Mouse (Mus musculus) cerebellum, adult 18-20 months (tissue): ENCODE data around the gene Dld.

Experiments
- DNase-seq, 2 experiments: peaks; one replicate each; pipeline ENCODE4 v3.0.0; 2021

Gene Dld

GRCm38 (mm10) chr12:31293361-31294142 lies 57.7 kb downstream of the Dld start:
- DNase-seq: no peak

DNA sequence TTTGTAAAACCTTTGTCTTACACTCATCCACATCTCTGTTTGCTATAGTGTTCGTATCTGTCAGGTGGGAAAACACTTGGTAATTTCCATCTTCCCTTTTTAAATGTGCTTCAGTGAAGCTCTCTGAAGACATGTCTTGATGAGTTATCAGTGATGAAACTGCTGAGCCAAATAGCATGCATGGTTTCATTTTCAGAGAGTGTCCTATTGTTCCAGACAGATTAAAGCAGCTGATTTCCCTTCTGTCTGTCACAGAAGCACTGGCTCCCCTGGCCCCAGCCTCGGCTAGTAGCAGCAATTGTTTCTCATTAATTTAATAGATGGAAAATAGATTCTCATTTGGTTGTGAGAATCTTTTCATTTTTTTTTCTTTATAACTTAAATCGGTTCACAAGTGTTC lies 60.3 kb downstream of the Dld start:
- no peak for DNase-seq

DNA sequence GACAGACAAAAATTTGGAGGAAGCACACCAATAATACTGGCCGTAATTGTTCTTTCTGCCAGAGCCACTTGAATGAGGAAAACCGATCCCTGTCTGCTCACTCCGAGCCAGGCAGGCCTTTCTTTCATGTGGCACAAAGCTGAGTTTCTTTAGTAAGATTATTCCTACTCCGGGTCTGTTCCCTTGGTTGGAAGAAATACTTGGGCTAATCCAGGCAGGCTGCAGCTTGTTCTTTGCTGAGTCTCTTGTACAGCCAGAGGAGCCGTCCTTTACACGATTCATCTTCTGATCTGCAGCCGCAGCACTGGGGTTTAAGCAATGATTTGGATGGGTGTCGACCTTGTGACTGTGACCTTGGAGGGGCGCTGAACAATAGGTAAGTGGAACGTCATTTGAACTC lies 62.2 kb downstream of the Dld start:
- DNase-seq: no peak

GRCm38 (mm10) chr12:31283617-31284136 lies 67.6 kb downstream of the Dld start:
- DNase-seq: no peak

DNA sequence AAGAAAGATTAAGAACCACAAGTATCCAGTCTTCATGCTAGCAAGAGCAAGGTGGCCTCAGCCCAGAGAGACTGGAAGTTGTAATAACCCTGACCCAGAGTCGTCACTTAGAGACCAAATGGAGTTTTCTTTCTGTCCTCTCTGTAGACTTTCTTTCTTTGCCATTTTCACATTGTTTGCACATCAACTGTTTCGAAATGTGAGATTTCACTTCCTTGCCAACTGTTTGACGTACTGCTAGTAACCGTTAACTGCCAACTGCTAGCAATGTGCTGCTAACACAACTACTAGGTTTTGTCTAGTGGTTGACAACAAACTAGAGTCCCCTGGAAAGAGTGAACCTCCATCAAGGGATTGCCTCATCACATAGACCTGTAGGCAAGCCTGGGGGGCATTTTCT lies 68.1 kb downstream of the Dld start:
- no peak for DNase-seq

DNA sequence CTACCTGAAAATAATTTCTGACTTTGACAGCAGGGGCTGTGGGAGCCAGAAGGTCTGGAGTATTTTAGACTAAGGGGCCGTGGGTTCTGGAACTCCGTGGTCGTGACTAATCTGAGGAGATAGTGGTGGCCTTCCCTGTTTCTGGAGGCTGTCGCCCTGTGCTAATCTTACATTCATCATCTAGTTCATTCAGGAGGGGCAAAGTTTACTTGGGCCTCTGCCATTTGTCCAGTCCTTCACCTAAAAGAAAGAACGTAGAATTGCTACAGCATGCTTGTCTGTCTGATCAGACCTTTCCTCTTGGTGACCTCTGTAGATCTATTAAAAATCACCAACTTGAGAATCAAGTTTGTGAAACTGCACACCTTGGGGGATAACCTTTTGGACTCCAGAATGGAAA lies 69.0 kb downstream of the Dld start:
- no peak for DNase-seq
